Mouse (Mus musculus): ENCODE results near the gene Astn1.

The Astn1 gene

GRCm38 (mm10) chr1:158411146-158411545 lies 49.1 kb downstream of the Astn1 start:
- in situ Hi-C loops (cut with MboI; ENCODE audit: unreplicated experiment in 2 of 2), result no loop called here

- in situ Hi-C loops (cut with MboI; ENCODE audit: unreplicated experiment in 2 of 2), result no loop called here
Measured at GRCm38 (mm10) chr1:158414198-158414597, 52.1 kb downstream of the Astn1 start.

- in situ Hi-C loops (cut with MboI; ENCODE audit: unreplicated experiment in 2 of 2), result no loop called here
Measured at GRCm38 (mm10) chr1:158421451-158421850, 59.4 kb downstream of the Astn1 start.

GRCm38 (mm10) chr1:158422739-158423138 lies 60.7 kb downstream of the Astn1 start:
- in situ Hi-C loops (cut with MboI; ENCODE audit: unreplicated experiment in 2 of 2), result no loop called here

- in situ Hi-C loops (cut with MboI; ENCODE audit: unreplicated experiment in 2 of 2), result no loop called here
Measured at GRCm38 (mm10) chr1:158446071-158446470, 84.0 kb downstream of the Astn1 start.

GRCm38 (mm10) chr1:158447956-158448355 lies 85.9 kb downstream of the Astn1 start:
- in situ Hi-C loops (cut with MboI; ENCODE audit: unreplicated experiment in 2 of 2), result no loop called here

- in situ Hi-C loops (cut with MboI; ENCODE audit: unreplicated experiment in 2 of 2), result no loop called here
Measured at GRCm38 (mm10) chr1:158452675-158453074, 90.6 kb downstream of the Astn1 start.

- in situ Hi-C loops (cut with MboI; ENCODE audit: unreplicated experiment in 2 of 2), result no loop called here
Measured at GRCm38 (mm10) chr1:158453587-158453986, 91.5 kb downstream of the Astn1 start.

GRCm38 (mm10) chr1:158463975-158464374 lies 101.9 kb downstream of the Astn1 start:
- in situ Hi-C loops (cut with MboI; ENCODE audit: unreplicated experiment in 2 of 2), result no loop called here

- in situ Hi-C loops (cut with MboI; ENCODE audit: unreplicated experiment in 2 of 2), result no loop called here
Measured at GRCm38 (mm10) chr1:158465286-158465685, 103.2 kb downstream of the Astn1 start.

GRCm38 (mm10) chr1:158477841-158478240 lies 115.8 kb downstream of the Astn1 start:
- in situ Hi-C loops (cut with MboI; ENCODE audit: unreplicated experiment in 2 of 2), result no loop called here

GRCm38 (mm10) chr1:158480285-158480684 lies 118.2 kb downstream of the Astn1 start:
- in situ Hi-C loops (cut with MboI; ENCODE audit: unreplicated experiment in 2 of 2), result no loop called here

- in situ Hi-C loops (cut with MboI; ENCODE audit: unreplicated experiment in 2 of 2), result no loop called here
Measured at GRCm38 (mm10) chr1:158483733-158484132, 121.7 kb downstream of the Astn1 start.

GRCm38 (mm10) chr1:158489521-158490021 lies 127.5 kb downstream of the Astn1 start:
- in situ Hi-C loops (cut with MboI; ENCODE audit: unreplicated experiment in 2 of 2), result no loop called here

- in situ Hi-C loops (cut with MboI; ENCODE audit: unreplicated experiment in 2 of 2), result no loop called here
Measured at GRCm38 (mm10) chr1:158490175-158490574, 128.1 kb downstream of the Astn1 start.

- in situ Hi-C loops (cut with MboI; ENCODE audit: unreplicated experiment in 2 of 2), result no loop called here
Measured at GRCm38 (mm10) chr1:158493289-158493688, 131.2 kb downstream of the Astn1 start.

- in situ Hi-C loops (cut with MboI; ENCODE audit: unreplicated experiment in 2 of 2), result no loop called here
Measured at GRCm38 (mm10) chr1:158500140-158500539, 138.1 kb downstream of the Astn1 start.

GRCm38 (mm10) chr1:158501019-158501418 lies 138.9 kb downstream of the Astn1 start:
- in situ Hi-C loops (cut with MboI; ENCODE audit: unreplicated experiment in 2 of 2), result no loop called here

GRCm38 (mm10) chr1:158507610-158508009 lies 145.5 kb downstream of the Astn1 start:
- in situ Hi-C loops (cut with MboI; ENCODE audit: unreplicated experiment in 2 of 2), result no loop called here

GRCm38 (mm10) chr1:158509112-158509855 lies 147.2 kb downstream of the Astn1 start:
- in situ Hi-C loops (cut with MboI; ENCODE audit: unreplicated experiment in 2 of 2), result no loop called here

GRCm38 (mm10) chr1:158510478-158511207 lies 148.6 kb downstream of the Astn1 start:
- in situ Hi-C loops (cut with MboI; ENCODE audit: unreplicated experiment in 2 of 2), result no loop called here

- in situ Hi-C loops (cut with MboI; ENCODE audit: unreplicated experiment in 2 of 2), result no loop called here
Measured at GRCm38 (mm10) chr1:158512089-158512488, 150.0 kb downstream of the Astn1 start.

All from v-Abl transformed pro-B cells (cell line).